Mouse (Mus musculus): ENCODE results near the gene Dpp10.

Dpp10 gene

DNA sequence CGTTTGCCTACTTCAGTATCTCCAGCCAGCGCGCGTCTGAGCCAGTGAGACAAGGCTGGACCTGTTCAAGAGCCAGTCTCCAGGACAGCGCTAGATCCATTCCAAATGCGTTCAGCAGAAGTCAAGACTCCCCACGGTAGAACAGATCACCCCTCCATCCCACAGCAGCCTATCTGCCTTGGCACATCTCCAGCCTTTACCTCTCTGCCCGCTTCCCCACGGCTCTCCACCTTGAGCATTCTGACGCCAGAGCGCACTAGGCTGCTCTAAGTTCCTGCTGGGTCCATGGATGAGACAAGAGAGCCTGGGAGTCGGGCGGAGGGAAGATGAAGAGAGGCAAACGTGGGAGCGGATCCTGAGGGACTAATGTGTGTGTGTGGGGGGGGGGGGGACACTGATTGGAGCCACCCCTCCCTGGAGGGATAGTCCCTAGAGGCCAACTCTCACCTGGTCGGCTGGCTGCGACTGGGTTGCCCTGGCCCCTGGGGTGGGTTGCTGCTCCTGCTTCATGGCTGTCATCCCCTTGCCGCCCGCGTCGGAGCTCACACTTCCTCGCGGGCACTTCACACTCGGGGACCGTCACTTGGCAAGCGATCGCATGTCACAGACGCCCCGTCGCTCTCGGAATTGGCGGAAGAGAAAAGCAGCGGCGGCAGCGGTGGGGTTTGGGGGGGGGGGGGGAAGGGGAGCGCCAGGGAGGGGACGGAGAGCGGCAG lies at the start of gene Dpp10:
Dpp10 (minus strand) TSS at position 635 of the 716 bp plus-strand sequence.
- in situ Hi-C loops (cut with MboI, MseI), result no loop called here

DNA sequence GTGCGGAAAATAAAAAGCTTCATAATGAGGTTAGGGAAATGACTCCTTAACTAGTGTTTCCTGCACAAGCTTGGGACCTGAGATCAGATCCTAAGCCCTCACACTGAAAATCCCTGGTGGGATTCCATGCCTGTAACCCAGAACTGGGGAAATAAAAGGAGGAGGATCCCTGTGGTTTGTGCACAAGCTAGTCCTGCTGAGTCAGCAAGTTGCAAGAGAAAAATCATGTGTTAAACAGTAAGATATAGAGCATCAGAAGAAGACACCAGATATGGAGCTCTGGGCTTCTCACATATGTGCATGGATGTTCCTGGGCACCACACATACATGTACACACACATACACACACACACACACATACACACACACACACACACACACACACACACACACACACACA lies 3.2 kb upstream of the Dpp10 start:
- in situ Hi-C loops (cut with MboI, MseI), result no loop called here

DNA sequence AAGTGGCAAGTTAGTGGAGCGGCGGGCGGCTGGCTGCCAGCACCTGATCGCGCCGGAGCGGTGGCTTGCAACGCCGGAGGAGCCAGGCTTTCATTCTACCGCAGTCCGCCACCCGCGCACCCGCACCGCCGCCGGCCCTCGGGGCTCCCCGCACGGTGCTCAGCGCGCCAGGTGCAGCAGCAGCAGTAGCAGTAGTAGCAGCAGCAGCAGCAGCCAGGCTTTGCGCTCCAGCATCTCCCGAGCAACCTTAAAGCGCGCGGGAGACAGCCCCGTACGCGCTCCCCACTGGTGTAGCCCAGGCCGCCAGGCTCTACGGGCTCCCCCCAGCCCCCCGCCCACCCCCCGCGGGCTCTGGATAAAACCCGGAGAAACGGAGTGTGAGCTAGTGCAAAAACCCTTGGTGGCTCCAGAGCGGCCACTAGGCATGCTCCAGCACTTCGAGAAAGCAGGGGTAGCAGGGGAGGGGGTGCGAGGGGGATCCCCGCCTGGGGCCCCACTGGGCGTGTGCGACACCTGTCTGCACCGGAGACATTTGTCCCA lies 472 bp upstream of the Dpp10 start:
- in situ Hi-C loops (cut with MboI, MseI), result no loop called here

DNA sequence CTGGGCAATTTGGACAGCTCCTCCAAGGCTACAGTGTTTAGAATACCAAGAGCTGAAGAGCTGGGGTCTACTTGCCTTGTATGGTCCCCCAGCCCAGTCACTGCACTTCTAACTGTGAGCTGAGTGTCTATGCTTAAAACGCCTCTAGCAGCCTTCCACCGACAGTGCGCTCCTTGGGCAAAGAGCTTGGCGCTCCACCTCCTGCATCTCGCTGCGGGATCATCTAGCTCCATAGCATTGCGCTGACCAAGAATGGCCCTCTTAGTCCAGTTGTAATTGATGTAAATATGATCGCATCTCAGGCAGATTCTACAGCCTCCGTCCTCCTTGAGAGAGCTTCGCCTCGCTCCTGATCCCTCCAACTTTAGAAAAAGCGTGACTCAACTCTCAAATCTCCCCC lies 1.2 kb downstream of the Dpp10 start:
- in situ Hi-C loops (cut with MboI, MseI), result no loop called here

DNA sequence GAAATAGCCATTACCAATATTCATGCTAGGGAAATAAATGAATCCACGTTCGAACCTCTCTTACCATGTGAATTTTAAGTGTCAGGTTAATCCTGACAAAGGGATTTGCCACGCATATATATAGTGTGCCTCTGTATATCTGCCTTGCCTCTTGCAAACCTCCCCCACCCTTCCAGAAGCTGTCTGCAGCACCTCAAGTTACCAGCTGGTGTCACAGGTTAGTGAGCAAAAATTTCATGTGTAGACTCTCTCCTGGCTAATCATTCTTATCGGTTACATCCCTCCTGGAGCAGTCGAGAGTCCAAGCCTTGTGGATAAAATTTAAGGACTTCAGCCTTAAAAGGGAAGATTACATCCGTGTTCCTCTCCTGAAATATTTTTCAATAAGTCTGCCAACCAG lies 1.9 kb downstream of the Dpp10 start:
- in situ Hi-C loops (cut with MboI, MseI), result no loop called here

DNA sequence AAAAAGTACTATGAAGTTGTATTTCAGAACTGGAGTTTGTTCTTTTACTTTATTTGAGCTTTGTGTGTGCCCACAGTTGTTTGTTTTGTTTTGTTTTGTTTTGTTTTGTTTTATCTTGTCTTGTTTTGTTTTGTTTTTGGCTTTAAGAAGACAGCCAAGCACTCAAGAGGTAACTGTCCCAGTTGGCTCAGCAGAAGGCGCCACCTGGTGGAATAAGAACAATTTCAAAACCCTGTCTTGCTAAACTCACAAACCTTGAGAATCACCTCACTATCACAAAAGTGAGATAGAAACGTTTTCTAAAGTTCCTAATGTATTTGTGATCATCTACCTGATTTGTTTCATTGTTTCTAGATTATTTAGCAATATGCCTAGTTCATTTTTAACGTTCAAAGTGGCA lies 3.8 kb downstream of the Dpp10 start:
- in situ Hi-C loops (cut with MboI, MseI), result no loop called here

DNA sequence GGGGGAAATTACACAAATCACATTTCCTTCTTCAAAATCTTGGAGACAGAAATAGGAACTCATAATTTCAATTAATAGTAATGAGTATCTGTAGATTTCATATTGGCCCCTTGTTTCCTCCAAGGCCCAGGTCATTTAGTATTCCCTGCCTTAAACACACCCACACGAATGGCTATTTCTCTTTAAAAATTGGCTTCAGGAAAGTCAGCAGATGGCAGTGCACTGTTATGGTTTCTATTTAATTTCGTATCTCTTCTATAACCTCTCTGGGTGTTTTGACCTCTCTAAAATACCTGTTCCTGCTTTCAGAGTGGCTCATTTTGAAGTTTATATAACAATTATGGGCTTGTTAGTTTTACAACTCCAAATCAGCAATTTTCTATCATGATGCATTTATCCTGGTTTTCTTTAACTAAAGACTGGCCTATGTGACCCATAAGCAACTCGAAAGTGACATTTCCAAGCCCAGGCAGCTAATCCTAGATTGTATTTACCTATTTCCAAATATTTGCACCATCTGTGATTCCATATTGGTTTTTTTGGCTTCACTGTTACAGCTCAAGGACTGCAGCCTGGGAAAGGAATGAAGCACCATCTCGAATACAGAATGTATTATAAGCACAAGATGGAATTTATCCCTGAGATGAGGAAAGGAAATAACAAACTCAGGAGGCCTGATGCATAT lies 9.9 kb downstream of the Dpp10 start:
- in situ Hi-C loops (cut with MboI, MseI), result no loop called here

DNA sequence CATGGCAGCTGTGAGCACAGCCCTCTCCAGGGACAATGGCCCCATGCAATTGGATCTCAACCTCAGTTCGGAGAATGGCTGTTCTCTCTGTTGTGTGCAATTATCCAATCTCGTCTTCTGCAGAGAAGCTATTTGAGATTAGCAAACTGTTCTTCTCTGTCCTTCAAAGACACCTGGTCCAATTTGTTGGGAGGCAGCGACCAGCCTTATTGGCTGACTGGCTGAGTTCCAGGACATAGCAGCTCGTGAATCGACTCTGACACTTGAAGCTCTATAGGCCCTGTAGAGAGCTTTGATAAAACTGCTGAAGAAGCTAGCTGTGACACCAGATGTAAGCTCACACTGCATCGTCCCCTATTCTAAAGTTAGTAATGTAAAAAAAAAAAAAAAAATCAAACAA lies 12.7 kb downstream of the Dpp10 start:
- in situ Hi-C loops (cut with MboI, MseI), result no loop called here

DNA sequence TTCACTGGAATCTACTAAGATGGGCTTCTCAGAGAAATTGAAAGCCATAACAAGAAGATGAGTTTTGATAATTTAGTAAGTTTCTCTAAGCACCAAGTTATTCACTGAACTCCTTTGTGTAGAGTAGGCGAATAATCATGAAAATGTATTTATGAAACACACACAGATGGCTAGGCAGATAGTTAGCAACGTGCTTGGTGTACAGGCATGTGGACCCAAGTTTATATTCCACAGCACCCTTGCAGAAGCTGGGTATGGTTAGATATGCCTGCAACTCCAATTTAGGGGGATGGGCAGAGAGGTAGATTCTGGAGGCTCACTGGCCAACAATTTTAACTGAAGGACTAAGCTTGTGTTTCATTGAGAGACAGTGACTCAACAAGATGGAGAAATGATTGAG lies 13.4 kb downstream of the Dpp10 start:
- in situ Hi-C loops (cut with MboI, MseI), result no loop called here

DNA sequence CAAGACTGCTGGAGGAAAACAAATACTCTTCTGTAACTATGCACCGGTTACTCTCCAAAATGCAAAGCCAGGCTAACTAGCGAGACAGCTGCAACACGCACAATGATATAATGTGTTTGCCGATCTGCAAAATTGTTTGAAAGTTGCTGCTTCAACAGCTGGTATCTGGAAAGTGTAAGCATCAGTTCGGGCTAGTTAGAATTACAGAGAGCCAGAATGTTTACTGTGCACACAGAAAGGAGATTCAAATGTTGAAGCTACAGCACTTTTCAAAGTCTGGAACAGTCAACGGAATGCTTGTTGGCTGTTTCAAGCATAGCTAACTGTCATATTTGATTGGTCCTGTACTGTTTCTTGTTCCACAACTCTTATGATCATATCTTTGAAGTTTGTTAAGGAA lies 42.6 kb downstream of the Dpp10 start:
- in situ Hi-C loops (cut with MboI, MseI), result no loop called here

DNA sequence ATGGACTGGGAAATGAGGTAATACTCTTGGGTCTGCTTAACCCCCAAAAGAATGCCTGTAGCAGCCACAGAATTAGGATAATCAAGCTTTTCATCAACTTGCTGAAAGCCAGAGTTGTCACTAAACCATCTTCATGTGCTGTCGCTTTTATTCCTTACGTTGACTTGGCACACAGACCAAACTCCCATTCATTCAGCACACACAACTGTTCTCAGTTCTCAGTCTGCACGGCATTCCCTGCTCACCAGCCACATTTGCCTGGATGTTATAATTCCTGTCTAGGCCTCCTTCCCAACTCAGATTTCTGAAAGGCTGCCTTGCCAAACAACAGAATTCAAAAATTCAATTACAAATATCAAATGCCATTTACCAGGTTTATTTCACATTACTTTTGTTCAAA lies 49.6 kb downstream of the Dpp10 start:
- in situ Hi-C loops (cut with MboI, MseI), result no loop called here

DNA sequence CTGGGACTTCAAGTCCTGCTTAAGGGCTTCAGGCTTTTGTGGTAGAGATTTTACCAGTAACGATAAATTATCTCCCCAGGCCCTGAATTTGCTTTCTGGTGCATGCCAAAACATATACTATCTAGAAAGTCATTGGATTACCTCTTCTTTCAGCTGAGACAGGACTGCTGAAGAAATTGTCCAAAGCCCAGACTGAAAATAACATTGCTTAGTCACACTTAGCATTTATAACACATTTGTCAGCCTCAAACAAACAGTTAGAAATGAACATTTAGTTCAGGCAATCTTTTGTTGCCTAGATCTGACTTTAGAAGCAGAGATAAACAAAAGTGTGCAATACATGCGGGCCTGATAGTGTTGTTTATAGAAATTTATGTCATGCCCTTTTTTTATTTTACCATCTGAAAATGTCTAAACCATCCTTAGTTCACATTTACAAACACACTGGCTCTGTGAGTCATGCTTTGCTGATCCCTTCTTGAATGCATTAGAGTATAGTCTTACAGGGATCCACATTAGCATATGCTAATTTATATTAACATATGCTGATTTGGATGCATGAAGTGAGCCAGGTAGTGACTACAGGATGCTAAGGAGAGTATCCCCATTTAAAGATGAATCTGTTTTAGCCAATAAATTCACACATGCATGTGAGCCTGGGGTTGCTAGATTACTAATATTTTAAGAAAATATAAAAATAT lies 59.9 kb downstream of the Dpp10 start:
- in situ Hi-C loops (cut with MboI, MseI), result loop anchor here (10.0 kb wide), 1 partner anchor 329 kb away; no protein-coding TSS in a partner anchor

DNA sequence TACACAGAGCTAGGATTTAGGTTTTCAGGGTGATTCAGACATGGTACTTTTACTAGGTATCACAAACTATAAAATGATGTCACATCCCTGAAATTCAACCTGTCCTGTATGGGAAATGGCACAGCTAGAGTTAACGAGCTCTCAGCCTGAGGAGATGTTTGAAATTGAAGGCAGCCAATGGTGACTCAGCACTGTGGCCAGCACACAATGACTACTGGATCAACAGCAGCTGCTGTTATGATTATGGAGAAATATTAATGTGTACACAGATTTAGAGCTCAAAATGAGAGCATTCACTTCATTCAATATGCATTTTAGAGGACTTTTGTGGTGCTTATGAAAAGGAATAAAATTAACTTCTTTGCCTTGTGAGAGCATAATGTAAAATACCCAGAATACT lies 66.8 kb downstream of the Dpp10 start:
- in situ Hi-C loops (cut with MboI, MseI), result no loop called here

DNA sequence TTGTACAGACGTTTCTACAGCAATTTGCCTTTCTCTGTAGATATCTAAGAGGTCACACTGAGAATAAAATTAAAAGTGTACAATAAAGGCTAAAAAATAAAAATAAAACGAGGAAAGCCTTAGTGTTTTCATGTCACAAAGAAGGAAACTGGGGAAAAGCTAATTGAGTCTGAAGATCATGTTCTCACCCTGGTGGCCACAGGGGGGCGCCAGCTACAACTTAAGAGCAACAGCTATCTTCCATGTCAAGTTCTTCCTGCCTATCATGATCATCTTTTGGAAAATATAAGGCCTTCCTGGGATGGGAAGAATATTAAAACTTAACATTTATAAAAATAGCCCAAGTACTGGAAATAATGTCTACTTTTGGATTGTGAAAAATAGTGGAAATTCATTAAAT lies 70.7 kb downstream of the Dpp10 start:
- in situ Hi-C loops (cut with MboI, MseI), result no loop called here

DNA sequence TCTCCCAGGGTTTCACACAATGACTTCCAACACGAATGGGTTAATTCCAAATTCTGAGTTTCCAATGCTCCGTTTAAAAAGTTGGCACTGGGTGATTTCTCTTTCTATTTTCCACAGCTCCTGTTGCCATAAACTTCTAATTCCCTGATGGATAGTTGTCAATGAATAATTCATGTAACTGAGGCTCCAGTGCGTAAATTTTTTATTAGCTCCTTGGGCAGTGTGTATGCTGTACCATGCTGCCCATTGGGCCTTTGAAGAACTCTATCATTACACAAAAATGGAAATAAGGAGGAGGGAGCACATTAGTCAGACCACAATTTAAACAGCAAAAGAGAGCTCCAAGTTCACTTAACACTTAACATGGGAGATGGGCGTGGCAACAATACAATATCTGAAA lies 99.2 kb downstream of the Dpp10 start:
- in situ Hi-C loops (cut with MboI, MseI), result no loop called here

DNA sequence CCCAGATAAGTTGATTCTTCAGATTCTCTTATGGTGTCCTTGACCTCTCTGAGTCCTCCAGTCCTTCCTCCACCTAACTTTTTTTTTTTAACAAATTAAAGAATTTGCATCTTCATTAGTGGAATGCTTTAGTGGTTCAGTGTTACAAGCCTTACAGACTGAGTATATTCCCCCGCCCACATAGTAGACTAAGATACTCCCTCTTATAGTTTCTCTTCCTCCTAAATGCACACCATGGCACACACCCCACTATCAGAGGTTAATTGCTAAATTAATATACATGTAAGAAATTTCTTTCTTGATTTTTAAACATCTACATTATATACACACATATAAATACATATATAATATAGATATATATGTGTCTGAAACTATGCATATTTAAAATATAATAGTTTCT lies 104.5 kb downstream of the Dpp10 start:
- in situ Hi-C loops (cut with MboI, MseI), result no loop called here

DNA sequence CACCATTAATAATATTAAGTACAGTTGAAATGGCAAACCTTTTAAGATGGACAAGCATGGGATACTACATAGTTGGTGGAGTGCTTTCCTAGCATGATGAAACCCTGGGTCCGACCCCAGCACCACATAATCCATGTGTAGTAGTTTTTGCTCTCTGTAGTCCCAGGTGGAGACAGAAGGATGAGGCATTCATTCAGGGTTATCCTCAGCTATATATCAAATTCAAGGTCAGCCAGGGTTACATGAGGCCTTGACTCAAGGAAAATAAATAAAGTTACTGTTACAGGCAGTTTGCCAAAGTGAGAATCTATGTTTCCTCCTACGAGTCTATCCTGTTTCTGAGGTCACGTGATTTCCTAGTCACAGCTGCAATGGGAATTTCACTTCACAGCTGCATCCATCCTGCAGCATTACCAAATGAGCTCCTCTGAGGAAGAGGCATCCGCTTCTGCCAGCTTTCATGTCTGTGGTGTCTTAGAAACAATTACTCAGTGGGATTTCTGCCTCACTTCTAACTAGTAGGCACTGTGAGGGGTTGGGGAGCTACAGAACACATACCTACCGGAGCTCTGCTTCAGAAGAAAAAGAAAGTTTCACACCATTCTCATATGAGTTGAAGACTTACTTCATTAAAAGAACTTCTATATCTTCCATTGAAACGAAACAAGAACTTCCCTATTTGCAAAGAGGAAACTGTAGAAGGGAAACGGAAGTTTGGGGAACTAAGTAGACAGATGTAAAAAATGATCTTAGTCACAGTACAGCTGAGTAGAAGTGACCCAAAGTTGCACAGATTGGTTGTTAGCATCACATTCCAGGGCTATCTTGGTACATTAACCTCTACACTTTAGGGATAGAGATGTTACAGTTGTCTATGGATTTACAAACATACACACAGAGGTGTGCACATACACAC lies 111.3 kb downstream of the Dpp10 start:
- in situ Hi-C loops (cut with MboI, MseI), result no loop called here

DNA sequence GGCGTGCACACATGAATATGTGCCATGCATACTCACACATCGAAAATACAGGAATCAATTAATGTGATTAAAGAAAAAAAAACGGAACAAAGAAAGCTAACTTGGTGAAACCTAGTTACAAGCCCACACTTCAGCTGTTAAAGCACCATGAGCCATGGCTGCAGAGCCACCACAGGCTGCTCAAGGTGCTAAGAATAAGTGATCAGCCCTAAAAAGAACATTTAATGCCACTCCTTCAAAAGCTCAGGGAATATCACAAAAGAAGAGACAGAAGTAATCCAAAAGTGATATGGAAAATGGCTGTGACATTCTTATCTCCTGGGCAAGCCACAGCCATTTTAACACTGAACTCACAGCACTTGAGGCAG lies 117.4 kb downstream of the Dpp10 start:
- in situ Hi-C loops (cut with MboI, MseI), result no loop called here

DNA sequence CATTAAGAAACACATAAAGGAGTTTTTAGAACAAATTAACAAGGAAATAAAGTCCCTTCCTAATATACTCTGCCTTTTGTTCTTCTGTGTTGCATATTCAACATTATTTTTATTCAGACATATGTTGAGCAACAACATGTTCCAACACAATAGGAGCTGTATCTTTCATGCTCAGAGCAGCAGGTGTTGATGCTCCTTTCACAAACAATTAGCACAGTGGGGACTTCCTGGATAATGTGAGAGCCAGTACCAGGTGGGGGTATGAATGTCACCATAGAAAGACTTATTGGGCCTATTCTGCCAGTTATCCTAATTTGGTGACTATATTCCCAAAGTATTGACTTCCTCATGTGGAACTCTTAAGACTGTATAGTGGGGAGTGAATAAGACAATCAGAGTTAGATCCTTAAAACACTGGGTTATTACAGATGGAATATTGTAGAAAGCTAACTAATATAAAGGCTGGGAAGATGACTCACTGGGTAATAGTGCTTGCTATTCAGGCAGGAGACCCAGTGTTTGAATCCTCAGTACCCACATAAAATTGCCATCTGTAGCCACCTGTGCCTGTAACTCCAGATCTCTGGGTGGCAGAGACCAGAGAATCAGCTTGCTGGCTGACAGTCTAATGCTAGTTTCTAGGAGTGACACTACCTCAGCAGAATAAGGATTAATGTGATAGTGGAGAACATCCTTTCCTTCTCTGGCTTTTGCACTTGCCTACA lies 117.9 kb downstream of the Dpp10 start:
- in situ Hi-C loops (cut with MboI, MseI), result no loop called here

DNA sequence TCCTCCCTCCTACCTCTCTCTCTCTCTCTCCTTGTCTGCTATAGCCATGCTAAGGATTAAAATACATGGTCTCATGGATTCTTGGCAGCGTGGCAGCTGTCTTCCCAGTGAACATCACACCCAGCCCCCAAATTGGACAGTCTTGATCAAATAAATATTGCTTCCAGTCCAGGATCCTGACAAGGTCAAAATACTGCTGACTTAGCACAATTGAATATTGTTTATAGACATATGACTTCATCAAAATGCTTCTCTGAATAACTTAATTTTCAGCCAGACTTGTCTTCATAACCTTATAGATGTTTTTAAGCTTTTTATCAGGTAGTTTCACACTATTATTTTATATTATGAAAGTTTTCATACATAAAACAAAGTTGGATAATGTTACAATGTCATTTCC lies 120.5 kb downstream of the Dpp10 start:
- in situ Hi-C loops (cut with MboI, MseI), result no loop called here

DNA sequence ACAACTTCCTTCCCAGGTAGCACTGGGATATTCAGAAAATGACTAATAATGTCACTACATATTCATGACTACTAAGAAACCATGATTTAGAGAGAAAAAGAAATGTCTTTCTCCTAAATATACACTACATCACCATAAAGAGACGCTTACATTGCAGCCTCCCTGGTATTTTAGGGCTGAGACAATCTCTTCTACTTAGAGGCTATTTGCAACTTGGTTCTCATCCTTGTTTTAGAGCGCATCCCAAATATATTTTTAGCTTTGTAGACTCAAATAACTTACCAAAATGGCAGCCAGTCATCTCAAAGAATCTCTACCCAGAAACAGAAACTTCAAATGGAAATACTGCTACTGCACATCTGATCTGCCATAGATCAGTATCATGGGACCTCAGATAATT lies 121.5 kb downstream of the Dpp10 start:
- in situ Hi-C loops (cut with MboI, MseI), result no loop called here

All from T-helper 1 cell (primary cell).